Mouse (Mus musculus) MEL (cell line): ENCODE results near the gene Samd9l.
"Not testable (repeated sequence)": the region's sequence is repeated elsewhere in the genome, so short reads cannot be mapped to it uniquely, and the experiment has no call there.

Experiments used
- CTCF ChIP-seq, 3 experiments: IDR thresholded peaks in 2 of 3; conservative IDR thresholded peaks in 1 of 3; 2 replicates each; pipeline ENCODE4 v1.5.1; 2011 to 2012; ENCODE audit warnings: low read length in 3 of 3, low read depth in 2 of 3, mild to moderate bottlenecking in 2 of 3, improper control_type of control experiment in 1 of 3, inconsistent platforms in 1 of 3, mixed read lengths in 1 of 3, moderate library complexity in 1 of 3; ENCODE audit not compliant: control insufficient read depth in 1 of 3, insufficient read depth in 1 of 3, poor library complexity in 1 of 3, severe bottlenecking in 1 of 3
- E2F4 ChIP-seq: IDR thresholded peaks from 2 replicates; pipeline ENCODE4 v1.6.1; 2011; ENCODE audit warnings: low read depth, low read length, improper control_type of control experiment, borderline replicate concordance
- EP300 ChIP-seq, 2 experiments: IDR thresholded peaks; 2 replicates each; pipeline ENCODE4 v1.6.1; 2011; ENCODE audit warnings: improper control_type of control experiment in 2 of 2, low read length in 2 of 2, low read depth in 1 of 2, mild to moderate bottlenecking in 1 of 2
- MAX ChIP-seq: IDR thresholded peaks from 2 replicates; pipeline ENCODE4 v1.6.1; 2011; ENCODE audit warnings: low read length, improper control_type of control experiment
- MYC ChIP-seq: IDR thresholded peaks from 2 replicates; pipeline ENCODE4 v1.6.1; 2011; ENCODE audit warnings: low read depth, mild to moderate bottlenecking, low read length, improper control_type of control experiment, moderate library complexity
- POLR2A ChIP-seq, 2 experiments: IDR thresholded peaks; 2 replicates each; pipeline ENCODE4 v1.6.1; 2011 to 2012; ENCODE audit warnings: low read length in 2 of 2, mild to moderate bottlenecking in 2 of 2, control low read depth in 1 of 2, improper control_type of control experiment in 1 of 2, low read depth in 1 of 2, moderate library complexity in 1 of 2; ENCODE audit not compliant: control insufficient read depth in 1 of 2, insufficient read depth in 1 of 2, poor library complexity in 1 of 2
- RAD21 ChIP-seq: IDR thresholded peaks from 2 replicates; pipeline ENCODE4 v1.6.1; 2011; ENCODE audit warnings: mild to moderate bottlenecking, low read depth, low read length, improper control_type of control experiment
- TBP ChIP-seq: IDR thresholded peaks from 2 replicates; pipeline ENCODE4 v1.8.0; 2011; ENCODE audit warnings: low read depth, low read length, improper control_type of control experiment
- USF2 ChIP-seq, 2 experiments: IDR thresholded peaks; 2 replicates each; pipeline ENCODE4 v1.6.1; 2011 to 2012; ENCODE audit warnings: improper control_type of control experiment in 2 of 2, low read length in 2 of 2, borderline replicate concordance in 1 of 2, inconsistent platforms in 1 of 2, low read depth in 1 of 2, mild to moderate bottlenecking in 1 of 2; ENCODE audit not compliant: insufficient read depth in 1 of 2
- ZNF384 ChIP-seq: IDR thresholded peaks from 2 replicates; pipeline ENCODE4 v1.6.1; 2012; ENCODE audit warnings: low read depth, mild to moderate bottlenecking, inconsistent platforms, low read length, improper control_type of control experiment

DNA sequence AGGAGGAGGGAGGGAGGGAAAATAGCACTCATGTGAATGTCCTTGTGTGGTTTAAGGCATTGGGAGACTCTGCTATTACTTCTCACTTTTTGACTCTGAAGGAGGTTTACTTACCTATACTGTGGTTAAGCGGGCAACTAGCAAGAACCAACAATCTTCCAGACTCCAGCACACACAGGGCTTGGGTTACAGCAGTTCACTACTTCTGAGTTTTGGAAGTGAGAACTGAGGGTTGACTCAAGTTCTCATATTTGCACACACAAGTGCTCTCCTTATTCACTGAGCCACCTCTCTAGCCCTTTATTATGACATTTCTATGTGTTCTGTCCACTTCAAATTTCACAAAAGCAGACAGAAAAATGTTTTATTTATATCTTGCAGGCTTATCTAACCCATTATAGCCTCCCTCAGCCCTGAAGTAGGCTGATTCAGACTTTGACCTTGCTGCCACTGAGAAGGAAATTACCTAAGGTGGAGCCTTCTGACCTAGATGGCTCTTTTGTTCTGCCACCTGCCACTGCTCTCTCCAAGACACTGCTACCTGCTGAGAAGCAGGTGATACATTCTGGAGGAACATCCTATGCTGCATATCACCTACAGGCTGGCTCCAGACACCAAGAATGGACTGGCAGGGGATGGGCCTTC is 55.6 kb downstream of the Samd9l start:
- not testable (repeated sequence) for TF ChIP-seq CTCF (IDR thresholded peaks at IDR 0.05 in 2 of 3, conservative IDR thresholded peaks at IDR 0.05 in 1 of 3; ENCODE audit: control insufficient read depth in 1 of 3, insufficient read depth in 1 of 3, low read depth in 2 of 3, low read length in 3 of 3, poor library complexity in 1 of 3, severe bottlenecking in 1 of 3); POLR2A (IDR thresholded peaks at IDR 0.05; ENCODE audit: control insufficient read depth in 1 of 2, insufficient read depth in 1 of 2, low read depth in 1 of 2, low read length in 2 of 2, poor library complexity in 1 of 2); USF2 (IDR thresholded peaks at IDR 0.05; ENCODE audit: borderline replicate concordance in 1 of 2, insufficient read depth in 1 of 2, low read depth in 1 of 2, low read length in 2 of 2); E2F4; EP300 (IDR thresholded peaks at IDR 0.05; ENCODE audit: low read depth in 1 of 2, low read length in 2 of 2); MAX; ZNF384; RAD21; MYC; TBP
